Mouse (Mus musculus): Measurements from ENCODE around the gene Mid1.

GRCm38 (mm10) chrX:169843267-169843666, 158.3 kb downstream of the Mid1 start:
- TF ChIP-seq CTCF (IDR thresholded peaks at IDR 0.05; ENCODE audit: low read depth) (no peak), EP300 (IDR thresholded peaks at IDR 0.05; ENCODE audit: low read depth) (no peak)
